Mouse (Mus musculus): ENCODE measurements at regions not wholly inside any gene's neighbourhood (a gene's known extent, or its start where the extent isn't known, plus 50 kb on each side); places are given as distances from the start of the nearest gene placed in this dataset.

DNA sequence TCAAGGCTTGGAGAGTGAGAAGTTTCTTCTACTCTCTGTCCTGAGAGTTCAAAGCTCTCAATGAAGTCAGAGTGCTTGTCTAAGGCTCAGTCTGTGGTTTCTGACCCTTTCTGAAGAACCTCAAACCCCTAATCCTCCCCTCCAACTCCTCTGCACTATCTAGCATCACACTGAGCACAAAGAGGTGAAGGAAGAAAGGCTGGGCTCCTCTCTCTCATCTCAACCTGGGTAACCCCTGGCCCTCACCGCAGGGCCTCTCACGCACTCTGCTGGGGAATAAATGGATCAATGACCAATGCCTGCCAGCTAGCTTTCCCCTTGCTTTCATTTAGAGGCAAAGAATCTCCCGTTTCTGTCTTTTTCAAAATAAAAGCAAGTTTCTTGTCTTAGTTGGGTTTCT lies 150.8 kb downstream of the Dad1 start:
- DNase-seq (ENCODE audit: extremely low spot score in 1 of 2, low spot score in 1 of 2), result no peak

DNA sequence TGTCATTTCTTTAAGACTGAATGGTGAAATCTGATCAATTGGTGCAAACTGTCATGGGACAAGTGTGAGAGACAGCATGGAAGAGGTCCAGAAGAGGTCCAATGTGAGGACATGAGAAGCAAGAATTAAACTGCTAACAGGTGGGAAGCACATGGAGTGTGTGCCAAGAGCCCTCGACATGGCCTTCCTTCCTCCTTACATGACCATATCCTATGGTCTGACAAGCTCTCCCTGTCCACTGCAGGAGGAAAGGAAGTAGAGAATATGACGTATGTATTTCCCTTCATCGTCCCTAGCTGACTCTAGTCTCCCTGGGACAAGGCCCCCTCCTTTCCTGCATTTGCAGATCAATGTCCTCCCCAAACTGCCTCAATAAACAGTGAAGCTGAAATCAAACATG lies 152.1 kb downstream of the Dad1 start:
- DNase-seq (ENCODE audit: extremely low spot score in 1 of 2, low spot score in 1 of 2), result no peak

DNA sequence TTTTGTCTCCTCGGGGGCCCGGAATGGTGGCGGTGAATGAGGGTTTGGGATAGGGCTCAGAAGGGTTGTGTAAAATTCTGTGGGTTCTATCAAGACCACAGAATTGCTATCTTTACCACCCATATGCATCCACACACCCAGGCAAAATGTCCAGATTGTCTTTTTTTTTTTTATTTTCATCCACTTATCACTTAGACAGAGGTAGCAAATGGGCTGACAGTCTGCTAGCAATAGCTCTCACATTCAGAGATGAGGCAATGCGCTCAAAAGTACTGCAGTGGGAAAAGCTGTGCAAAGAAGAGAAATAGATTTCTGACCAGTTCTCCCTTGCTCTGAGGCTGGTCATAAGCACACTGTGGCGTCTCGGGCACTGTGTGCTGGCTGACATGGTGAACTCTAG lies 154.5 kb downstream of the Dad1 start:
- no peak for DNase-seq (ENCODE audit: extremely low spot score in 1 of 2, low spot score in 1 of 2)

DNA sequence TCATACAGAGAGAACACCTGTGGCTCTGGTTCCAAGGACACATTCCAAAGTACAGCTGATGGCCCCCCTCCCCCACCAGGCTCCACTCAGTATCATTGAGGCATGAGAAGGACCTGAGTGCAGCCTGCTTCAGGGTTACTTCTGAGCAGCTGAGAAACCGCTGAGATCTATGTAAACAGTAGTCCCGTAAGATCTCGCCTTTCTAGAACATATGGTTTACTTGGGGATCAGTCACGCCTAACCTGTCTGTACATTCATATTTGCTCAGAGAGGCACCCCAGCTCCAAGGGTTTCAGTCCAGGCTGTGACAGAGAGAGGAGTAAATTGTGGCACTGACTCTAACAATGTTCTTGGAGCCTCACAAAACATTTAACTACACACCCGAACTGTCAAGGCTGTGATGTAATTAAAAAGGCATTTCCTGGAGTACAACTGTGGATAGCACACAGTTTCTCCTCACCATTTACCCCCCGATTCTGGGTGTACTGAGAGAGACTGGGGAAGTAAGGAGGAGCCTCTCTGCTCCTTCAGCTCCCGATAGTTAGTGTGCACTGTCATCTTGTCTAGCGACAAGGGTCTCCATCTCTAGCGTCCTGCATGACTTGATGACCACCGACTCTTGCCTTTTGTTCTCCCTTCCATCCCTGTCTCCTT lies 155.7 kb downstream of the Dad1 start:
- no peak for DNase-seq (ENCODE audit: extremely low spot score in 1 of 2, low spot score in 1 of 2)

DNA sequence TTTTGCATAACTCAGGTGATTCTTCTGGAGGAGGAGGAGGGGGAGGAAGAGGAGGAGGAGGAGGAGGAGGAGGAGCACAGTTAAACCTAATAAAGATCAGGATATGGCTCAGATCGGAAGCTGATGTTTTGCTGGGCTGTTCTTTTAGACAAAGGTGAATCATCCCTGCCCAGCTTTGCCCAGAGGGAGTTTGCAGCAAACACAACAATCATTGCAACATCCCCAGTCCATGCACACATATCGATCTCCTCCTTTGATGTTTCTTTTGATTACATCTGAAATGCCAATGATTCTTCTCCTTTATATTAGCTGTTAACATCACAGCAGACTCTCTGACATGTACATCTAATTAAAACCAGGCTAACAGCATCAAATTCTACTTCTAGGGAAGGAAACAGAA lies 156.9 kb downstream of the Dad1 start:
- DNase-seq (ENCODE audit: extremely low spot score in 1 of 2, low spot score in 1 of 2), result no peak

DNA sequence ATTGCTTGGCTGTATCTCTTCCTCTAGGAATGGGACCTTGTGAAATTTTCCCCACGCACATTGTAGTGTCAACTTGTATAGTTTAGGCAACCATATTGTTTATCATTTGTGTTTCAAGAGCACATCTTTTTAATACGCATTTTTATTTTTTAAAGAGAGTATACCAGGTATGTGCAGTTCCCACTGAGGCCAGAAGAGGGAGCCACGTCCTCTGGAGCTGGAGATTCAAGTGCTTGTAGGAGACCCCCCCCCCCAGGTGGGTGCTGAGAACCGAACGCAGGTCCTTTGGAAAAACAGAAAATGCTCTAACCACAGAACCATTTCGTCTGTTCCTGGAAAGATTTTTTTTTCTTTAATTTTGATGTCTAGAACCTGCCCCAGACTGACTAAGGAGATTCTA lies 161.5 kb downstream of the Dad1 start:
- no peak for DNase-seq (ENCODE audit: extremely low spot score in 1 of 2, low spot score in 1 of 2)

DNA sequence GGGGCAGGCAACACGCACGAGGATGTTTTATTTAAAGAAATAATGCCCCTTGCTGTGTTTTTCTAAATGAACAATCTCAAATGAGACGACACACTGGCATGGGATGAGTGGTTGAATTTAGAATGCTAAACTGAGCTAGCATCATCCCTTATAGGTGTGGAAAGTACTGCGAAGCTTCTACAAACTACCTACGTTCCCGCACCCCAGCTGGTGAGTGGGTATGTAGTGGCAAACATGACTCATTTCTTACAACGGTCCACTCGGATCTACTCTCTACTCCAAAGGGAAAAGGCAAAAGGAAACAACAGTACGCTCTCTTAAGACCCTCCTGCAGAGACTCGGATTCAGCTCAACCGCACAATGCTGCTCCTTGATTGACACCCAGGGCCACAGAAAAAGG lies 167.2 kb downstream of the Dad1 start:
- DNase-seq (ENCODE audit: extremely low spot score in 1 of 2, low spot score in 1 of 2), result no peak

DNA sequence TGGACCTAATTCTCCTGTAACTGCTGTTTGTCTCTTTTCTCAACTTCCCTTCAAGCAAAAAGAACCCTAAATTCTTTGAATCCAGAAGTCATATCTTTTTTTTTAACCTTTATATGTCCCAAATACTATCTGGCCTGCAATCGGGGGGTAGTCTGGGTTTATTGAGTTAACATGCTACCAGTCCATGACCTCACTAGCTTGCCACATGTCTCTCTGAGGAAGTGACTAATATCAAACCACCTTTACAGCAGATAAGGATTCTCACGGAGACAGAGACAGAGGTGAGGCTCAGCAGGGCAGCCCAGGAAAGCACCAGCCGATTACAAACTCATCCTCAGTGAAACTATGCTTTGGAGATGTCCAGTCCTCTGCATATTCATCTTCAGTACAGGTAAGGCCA lies 179.2 kb downstream of the Dad1 start:
- no peak for DNase-seq (ENCODE audit: extremely low spot score in 1 of 2, low spot score in 1 of 2)

DNA sequence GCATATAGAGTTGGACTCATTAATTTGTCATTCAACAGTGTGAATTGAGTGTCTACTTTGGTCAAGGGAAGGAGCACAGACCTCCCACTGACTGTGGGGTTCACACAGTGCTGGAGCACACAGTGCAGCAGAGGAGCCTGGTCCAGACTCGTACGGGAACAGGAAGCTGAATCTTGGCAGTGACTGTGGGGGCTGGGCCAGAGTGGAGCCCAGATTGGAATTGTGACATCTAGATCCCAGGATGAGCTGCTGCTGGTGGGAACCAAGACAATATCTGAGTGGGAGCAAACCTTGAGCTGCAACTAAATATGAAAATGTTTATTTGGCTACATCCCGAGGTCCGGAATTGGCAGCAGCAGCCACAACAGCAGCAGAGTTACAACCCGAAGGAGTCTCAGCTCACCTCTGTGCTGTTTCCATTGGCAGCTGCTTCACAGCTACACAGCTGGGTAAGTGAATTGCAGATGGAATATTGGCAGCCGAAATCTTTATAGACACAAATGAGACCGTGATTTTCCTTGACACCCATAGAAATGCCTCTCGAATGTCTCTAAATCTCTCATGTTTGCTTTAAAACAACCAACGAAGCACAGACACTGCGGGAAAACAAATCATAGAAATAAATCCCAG lies 181.5 kb downstream of the Dad1 start:
- DNase-seq (ENCODE audit: extremely low spot score in 1 of 2, low spot score in 1 of 2), result no peak

DNA sequence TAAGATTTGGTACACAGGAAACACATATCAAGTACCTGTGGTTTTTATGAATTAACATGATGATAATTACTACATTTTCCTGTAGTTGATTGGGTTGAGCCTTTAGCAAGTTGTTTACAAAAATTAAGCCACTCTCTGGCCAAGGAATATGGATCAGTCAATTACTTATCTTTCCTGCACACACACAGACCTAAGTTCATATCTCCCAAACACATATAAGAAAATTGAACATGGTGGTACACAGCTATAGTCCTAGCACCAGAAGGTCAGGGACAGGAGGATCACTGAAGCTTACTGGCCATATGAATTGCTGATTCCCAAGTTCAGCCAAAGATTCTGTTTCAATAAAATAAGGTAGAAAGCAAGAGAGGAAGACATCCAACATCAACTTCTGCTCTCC lies 183.7 kb downstream of the Dad1 start:
- DNase-seq (ENCODE audit: extremely low spot score in 1 of 2, low spot score in 1 of 2), result no peak

DNA sequence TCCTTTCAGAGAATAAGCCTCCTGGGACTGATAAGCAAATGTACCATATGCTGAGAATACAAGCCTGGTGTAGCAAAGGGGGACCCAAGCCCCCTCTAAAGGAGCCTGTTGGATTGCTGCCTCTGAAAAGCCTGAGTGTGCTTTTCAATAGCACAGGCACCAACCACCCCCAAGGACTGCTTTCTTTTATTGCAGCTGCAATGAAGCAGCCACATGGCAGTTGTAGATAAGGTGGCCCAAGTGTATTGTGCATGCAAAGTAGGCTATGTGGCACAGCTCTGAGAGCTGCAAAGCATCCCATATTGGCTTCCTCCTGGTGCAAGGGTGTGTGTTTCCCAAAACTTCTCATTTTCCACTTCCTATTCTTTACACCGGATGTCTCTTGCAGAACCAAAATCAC lies 185.2 kb downstream of the Dad1 start:
- no peak for DNase-seq (ENCODE audit: extremely low spot score in 1 of 2, low spot score in 1 of 2)

DNA sequence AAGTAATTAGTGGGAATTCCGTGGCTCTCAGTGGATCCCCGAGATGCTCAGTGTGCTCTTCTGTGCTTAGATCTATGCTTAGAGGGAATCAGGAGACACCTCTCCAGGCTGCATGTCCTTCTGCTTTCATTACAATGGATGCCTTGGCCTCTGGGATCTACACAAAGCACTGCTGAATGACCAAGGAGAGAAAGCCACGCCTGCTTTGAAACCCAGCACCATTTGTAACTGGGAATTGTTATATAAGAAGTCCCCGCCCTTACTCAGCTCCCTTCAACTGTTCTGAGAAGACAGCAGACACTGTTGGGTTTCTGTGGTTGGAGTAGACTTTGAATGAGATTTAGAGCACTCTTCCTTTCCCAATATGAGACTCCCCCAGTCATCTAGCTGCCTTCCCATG lies 188.4 kb downstream of the Dad1 start:
- no peak for DNase-seq (ENCODE audit: extremely low spot score in 1 of 2, low spot score in 1 of 2)

DNA sequence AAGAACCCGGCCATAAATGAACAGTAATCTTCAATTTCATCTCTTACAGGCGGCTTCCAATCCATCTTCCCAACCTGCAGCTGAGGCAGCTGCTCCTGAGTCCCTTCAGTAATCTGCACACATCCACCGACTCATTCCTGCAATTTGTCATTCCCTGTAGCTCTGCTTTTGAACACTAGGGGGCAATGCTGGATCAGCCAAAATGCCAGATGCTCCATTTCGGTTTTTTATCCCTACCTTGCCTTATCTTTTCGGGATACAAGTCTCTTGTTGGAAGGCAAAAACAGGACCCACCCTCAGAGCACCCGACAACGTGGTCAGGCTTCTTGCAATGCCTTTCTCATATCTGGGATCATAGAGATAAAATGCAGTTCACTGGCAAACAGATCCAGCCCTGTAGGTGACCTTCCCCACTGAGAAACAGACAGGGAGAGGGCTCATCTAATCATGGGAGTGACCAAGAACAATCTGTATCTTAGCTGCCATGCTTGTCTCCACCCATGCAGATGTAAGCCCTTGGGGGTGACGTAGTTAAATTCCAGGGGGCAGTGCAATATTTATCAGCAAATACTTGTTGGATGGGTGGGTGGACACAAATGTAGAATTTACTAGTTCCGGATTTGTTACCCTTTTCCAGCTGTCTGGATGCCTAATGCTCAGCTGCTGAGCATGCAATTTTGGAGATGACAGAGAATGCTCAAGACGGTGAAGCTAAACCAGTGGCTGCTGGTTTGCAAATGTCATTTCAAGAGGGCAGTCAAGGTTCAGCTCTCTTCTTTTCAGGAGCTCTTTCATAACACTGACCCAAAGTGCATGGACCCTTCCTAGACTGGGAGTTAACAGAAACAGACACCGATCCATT lies 189.1 kb downstream of the Dad1 start:
- DNase-seq (ENCODE audit: extremely low spot score in 1 of 2, low spot score in 1 of 2), result peak; percentile 73 to 84

DNA sequence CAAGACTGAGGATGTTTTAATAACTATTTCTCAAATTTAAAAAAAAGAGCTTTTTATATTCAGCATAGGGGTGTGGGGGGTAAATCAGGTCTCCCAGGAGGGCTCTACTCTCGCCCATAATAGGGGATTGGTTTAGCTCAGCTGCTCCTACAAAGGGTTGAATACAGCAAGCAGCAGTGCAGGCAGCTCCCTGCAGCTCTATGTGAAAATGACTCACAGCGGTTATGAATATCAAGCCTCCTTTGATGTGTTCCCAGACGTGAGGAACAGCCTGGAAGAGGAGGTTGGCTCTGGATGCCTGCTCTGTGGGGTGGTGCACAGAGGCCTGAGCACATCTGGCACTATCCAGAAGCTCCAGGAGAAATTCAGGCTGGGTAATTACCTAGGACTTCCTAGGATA lies 192.3 kb downstream of the Dad1 start:
- DNase-seq (ENCODE audit: extremely low spot score in 1 of 2, low spot score in 1 of 2), result no peak

DNA sequence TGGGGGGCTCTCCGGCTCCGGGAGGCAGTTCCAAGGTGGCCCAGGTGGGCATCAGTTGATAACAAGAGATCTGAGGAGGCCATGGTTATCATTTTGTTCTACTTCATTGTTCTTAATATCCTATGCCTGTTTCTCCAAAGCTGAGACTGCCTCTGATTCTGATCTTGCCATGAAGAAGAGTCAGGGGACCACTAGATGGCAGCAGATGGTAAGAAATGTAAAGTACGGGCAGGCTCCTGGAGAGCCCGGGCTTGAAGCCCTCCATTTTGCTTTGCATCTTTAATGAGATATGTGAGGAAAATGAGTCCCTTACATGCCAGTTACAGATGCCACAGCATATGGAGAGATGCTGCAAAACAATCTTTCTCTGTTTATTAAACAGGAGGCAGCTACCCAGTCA lies 194.1 kb downstream of the Dad1 start:
- peak; percentile 53 to 78 for DNase-seq (ENCODE audit: extremely low spot score in 1 of 2, low spot score in 1 of 2)

DNA sequence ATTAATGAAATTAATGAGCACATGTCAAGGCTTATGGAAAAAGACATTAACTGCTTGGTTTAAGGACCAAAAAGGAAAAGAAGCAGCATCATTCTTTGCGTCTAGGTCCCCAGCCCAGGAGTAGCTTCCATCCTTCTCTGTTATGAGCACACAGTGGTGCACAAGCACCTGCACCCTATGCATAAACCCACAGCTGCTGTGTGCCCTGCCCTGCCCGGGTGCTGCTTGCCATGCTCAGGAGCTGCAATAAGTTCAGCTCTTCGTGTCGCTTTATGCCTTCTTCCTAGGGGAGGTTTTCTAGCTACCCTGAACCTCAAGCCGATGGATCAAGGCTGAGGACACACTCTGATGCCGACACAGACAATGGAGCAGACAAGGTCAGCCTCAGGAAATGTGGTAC lies 194.8 kb downstream of the Dad1 start:
- no peak for DNase-seq (ENCODE audit: extremely low spot score in 1 of 2, low spot score in 1 of 2)

DNA sequence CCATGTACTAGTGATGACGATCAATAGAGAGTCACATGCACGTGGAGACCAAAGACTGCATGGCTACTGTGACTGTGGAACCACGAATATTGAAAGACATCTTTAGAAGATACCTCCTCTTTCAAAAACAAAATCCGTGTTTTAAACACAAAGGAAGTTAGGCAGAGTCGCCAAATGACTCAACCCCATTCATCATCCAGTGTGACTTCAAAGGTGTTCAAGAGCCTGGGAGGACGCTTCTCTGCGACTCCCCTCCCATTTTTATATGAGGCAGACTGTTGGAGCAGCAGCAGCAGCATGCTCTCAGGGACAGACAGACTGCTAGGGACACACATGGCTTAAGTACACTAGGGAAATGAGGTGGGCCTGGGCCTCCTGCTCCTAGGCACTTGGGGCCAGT lies 197.2 kb downstream of the Dad1 start:
- no peak for DNase-seq (ENCODE audit: extremely low spot score in 1 of 2, low spot score in 1 of 2)

DNA sequence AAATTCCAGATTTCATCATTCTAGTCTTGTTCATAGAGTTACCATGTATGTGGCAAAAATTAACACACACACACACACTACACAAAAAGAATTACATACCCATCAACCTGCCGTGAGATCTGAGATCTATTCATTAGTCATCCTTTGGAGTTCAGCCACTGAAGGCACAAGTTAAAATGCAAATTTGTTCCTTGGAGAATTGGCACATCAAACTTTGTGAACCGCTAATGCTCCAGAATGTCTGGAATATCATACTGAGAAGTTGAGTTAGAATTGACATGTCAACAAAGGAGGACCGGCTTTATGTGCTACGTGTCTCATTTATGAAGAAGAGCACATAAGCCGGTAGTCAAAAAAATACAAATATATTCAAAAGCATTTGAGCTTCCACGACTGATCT lies 198.5 kb downstream of the Dad1 start:
- DNase-seq (ENCODE audit: extremely low spot score in 1 of 2, low spot score in 1 of 2), result no peak

DNA sequence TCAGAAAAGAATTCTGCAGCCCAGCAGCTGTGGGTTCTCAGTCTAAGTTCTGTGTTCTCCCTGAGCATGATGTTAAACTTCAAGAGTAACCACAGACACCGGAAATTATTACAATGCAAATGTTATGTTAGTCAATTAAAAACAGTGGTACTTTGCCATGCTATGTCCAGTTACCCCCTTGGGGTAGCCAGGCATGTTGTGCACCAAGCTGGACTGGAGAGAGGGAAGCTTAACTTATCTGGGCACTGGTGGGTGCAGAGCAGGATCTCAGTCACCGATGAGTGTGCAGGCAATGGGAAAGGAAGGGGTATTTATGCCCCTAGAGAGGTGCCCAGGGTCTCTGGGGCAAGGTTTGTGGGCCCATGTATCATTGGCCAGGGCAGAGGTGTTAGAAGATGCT lies 211.6 kb downstream of the Dad1 start:
- DNase-seq (ENCODE audit: extremely low spot score in 1 of 2, low spot score in 1 of 2), result no peak

DNA sequence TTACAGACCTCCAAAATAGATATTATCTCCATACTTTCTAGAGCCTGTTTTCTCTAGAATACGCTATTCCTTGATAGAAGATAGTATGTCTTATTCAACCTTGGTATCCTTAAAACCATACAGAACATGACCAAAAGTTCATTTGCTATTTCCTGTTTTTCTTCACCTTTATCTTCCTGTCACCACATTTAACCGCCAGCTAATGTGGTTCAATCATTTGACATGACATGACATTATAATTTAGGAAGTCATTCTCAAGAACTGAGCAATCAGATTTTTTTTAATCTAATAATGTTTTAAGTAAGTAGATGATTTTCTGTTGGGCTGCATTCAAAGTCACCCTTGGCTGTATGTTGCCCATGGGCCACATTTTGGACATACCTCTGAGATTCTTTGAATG lies 213.3 kb downstream of the Dad1 start:
- DNase-seq (ENCODE audit: extremely low spot score in 1 of 2, low spot score in 1 of 2), result no peak

DNA sequence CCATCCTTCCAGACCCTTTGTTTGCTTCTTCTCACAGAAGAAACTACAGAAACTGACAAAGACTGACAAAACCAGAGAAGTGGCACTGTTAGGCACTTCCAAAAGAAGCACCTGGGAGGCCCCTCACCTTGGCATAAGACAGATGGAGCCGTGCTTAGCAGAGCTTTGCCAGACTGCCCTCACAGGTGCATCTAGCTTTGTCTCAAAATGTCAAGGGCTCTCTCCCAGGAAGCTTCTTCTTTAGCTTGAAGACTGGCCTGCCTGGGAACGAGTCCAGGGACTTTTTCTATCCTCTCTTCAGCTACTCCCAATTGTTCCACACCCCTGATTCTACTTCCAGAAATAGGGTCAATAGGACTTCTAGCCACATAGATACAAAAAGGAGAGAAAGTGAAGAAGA lies 219.4 kb downstream of the Dad1 start:
- no peak for DNase-seq (ENCODE audit: extremely low spot score in 1 of 2, low spot score in 1 of 2)

DNA sequence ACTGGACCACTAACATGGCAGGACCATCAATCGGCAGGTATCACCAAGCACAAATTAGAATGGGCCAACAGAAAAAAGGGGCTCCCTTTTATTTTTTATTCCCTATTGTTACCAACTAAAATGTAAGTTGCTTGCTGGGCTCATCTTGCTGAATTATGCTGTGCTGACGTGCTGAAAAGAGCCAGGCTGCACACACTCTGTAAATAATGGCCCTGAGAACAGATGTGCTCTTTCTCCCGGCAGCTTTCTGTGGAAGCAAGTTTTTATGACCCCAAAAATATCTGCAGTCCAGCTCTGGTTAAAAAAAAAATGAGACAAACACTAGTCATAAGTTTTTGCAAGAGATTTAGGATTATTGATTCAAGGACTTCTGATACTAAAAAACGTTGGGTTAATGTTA lies 230.4 kb downstream of the Dad1 start:
- DNase-seq (ENCODE audit: extremely low spot score in 1 of 2, low spot score in 1 of 2), result no peak
